Mouse (Mus musculus): ENCODE measurements around the gene Zbtb8b. TPM values are rescaled to one million over a fixed set of nuclear protein-coding genes. Genes with fewer than 3 reads are reported as not detected.

Gene Zbtb8b
- total and polyA plus RNA-seq, 3 experiments, result 0.08 to 0.29 TPM; not detected in 1

DNA sequence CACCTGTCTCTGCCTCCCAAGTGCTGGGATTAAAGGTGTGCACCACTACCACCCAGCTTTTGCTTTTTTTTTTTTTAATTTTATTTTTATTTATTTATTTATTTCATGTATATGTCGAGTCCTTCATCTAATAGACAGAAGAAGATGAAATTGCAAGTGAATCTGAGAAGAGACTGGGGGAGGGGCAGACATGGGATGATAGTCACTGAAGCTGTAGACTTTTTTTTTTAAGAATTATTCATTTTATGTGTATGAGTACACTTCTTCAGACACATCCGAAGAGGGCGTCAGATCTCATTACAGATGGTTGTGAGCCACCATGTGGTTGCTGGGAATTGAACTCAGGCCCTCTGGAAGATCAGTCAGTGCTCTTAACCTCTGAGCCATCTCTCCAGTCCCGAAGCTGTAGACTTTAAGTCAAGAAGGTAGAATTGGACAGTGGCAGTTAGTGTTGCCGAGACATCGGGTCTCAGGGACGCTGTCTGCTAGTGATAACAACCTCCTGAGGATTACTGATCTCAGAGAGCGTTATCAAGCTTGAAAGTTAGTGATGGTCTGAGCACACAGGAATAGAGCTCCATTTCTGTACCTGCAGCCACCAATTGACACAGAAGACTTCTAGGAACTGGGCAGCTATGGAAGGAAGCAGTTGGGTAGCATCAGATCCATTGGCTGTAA, 54.2 kb downstream of the Zbtb8b start (continued):
- TF ChIP-seq NRF1 (IDR thresholded peaks at IDR 0.05; ENCODE audit: insufficient read depth, low read depth, low read length, poor library complexity, severe bottlenecking), result no peak
- TF ChIP-seq NELFE (IDR thresholded peaks at IDR 0.05; ENCODE audit: low read depth, low read length), result no peak
- peak; percentile 89 for TF ChIP-seq TCF12 (IDR thresholded peaks at IDR 0.05; ENCODE audit: low read depth, low read length)
- TF ChIP-seq CHD2 (IDR thresholded peaks at IDR 0.05; ENCODE audit: low read length), result no peak
- TF ChIP-seq POLR2A (IDR thresholded peaks at IDR 0.05; ENCODE audit: control insufficient read depth in 1 of 2, insufficient read depth in 1 of 2, low read depth in 1 of 2, low read length in 2 of 2, poor library complexity in 1 of 2), result no peak
- TF ChIP-seq CTCF (IDR thresholded peaks at IDR 0.05 in 2 of 3, conservative IDR thresholded peaks at IDR 0.05 in 1 of 3; ENCODE audit: control insufficient read depth in 1 of 3, insufficient read depth in 1 of 3, low read depth in 2 of 3, low read length in 3 of 3, poor library complexity in 1 of 3, severe bottlenecking in 1 of 3), result no peak; a peak in 1 of 6 replicates
- TF ChIP-seq MYC (IDR thresholded peaks at IDR 0.05; ENCODE audit: low read depth, low read length), result no peak
- peak; percentile 41 for TF ChIP-seq RCOR1 (IDR thresholded peaks at IDR 0.05; ENCODE audit: low read depth, low read length)
- peak; percentile 36; the same call in 1 of the 2 replicates for TF ChIP-seq MYB (IDR thresholded peaks at IDR 0.05; ENCODE audit: low read depth, low read length)
- no peak for TF ChIP-seq HCFC1 (IDR thresholded peaks at IDR 0.05; ENCODE audit: low read depth, low read length)
- 0 out of 2 replicates have a peak, but pooled peaks have one; percentile 23 for TF ChIP-seq MAX (IDR thresholded peaks at IDR 0.05; ENCODE audit: low read length)
- TF ChIP-seq ZNF384 (IDR thresholded peaks at IDR 0.05; ENCODE audit: low read depth, low read length), result peak; percentile 78

DNA sequence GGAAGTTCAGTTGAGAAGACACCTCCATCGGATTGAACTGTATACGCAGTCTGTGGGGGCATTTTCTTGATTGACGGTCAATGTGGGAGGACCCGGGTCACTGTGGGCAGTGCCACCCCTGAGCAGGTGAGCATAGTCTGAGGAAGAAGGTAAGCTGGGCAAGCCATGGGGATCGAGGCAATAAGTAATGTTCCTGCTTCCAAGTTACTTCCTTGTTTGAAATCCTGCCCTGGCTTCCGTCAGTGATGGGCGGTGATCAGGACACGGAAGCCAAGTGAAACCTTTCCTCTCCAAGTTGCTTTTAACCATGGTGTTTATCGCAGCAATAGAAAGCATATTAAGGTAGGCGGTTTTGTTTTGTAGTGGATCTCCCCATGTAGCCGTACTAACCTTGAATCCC, 55.0 kb downstream of the Zbtb8b start:
- Histone ChIP-seq H3K36me3 (ENCODE audit: control insufficient read depth in 1 of 2, insufficient read depth in 2 of 2, low read length in 2 of 2) (peaks cover 0 to 7% of the 10 kb centered on the region in 2 experiments; a peak in 2 of 4 replicates), H3K4me1 (ENCODE audit: control insufficient read depth in 1 of 2, insufficient read depth in 2 of 2, low read length in 2 of 2) (peaks cover 0 to 17% of the 10 kb centered on the region in 2 experiments; a peak in 3 of 4 replicates), H3K4me3 (ENCODE audit: control insufficient read depth in 1 of 2, insufficient read depth in 1 of 2, low read depth in 2 of 2, low read length in 2 of 2) (peak overlapping the region; percentile 56 to 64), H3K27me3 (ENCODE audit: control insufficient read depth in 1 of 2, insufficient read depth in 2 of 2, low read length in 2 of 2) (no peaks in the 10 kb centered on the region), H3K9me3 (replicated peaks; ENCODE audit: insufficient read depth, low read length) (no peaks in the 10 kb centered on the region), H3K9ac (ENCODE audit: control insufficient read depth, low read depth, low read length, poor library complexity, severe bottlenecking) (peak overlapping the region; percentile 40), H3K27ac (ENCODE audit: control insufficient read depth, low read depth, low read length) (peak overlapping the region; percentile 39), H3K79me2 (ENCODE audit: control insufficient read depth, insufficient read depth, low read length, poor library complexity) (no peaks in the 10 kb centered on the region)
- TF ChIP-seq ZC3H11A (IDR thresholded peaks at IDR 0.05; ENCODE audit: low read depth, low read length) (no peak), SIN3A (IDR thresholded peaks at IDR 0.05; ENCODE audit: low read length) (peak; percentile 17), ELF1 (IDR thresholded peaks at IDR 0.05; ENCODE audit: low read depth, low read length) (peak; percentile 69; the same call in 1 of the 2 replicates), POLR2A (IDR thresholded peaks at IDR 0.05; ENCODE audit: control insufficient read depth in 1 of 2, insufficient read depth in 1 of 2, low read depth in 1 of 2, low read length in 2 of 2, poor library complexity in 1 of 2) (peak in 1 of 2 experiments; percentile 36; a peak in 2 of 4 replicates), TBP (IDR thresholded peaks at IDR 0.05; ENCODE audit: low read depth, low read length) (0 out of 2 replicates have a peak, but pooled peaks have one; percentile 21), USF1 (IDR thresholded peaks at IDR 0.05; ENCODE audit: low read depth, low read length) (peak; percentile 14; the same call in 1 of the 2 replicates)
- DNase-seq (ENCODE audit: low read depth, low spot score), result peak; percentile 75

DNA sequence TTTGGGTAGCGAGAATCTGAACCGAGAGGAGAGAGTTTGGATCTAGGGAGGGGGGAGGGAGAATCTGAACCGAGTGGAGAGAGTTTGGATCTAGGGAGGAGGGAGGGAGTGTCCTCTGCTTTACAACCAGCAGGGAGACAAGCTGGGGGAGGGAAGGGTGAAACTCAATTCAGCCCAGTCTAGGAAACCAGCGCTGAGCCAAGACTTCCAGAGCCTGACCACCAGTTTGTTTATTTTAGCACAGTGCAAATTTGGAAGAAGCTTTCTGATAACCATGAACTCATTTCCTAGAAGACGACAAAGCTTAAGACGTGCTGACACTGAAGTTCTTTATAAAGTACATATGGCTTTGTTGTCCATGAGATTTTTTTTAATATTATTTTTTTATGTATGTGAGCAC, 56.2 kb downstream of the Zbtb8b start:
- Histone ChIP-seq H3K9me3 (replicated peaks; ENCODE audit: insufficient read depth, low read length) (no peaks in the 10 kb centered on the region), H3K27ac (ENCODE audit: control insufficient read depth, low read depth, low read length) (no peak overlapping the region), H3K36me3 (ENCODE audit: control insufficient read depth in 1 of 2, insufficient read depth in 2 of 2, low read length in 2 of 2) (peaks cover 0 to 10% of the 10 kb centered on the region in 2 experiments; a peak in 2 of 4 replicates), H3K9ac (ENCODE audit: control insufficient read depth, low read depth, low read length, poor library complexity, severe bottlenecking) (no peak overlapping the region), H3K4me1 (ENCODE audit: control insufficient read depth in 1 of 2, insufficient read depth in 2 of 2, low read length in 2 of 2) (peaks cover 2 to 24% of the 10 kb centered on the region in 2 experiments; a peak in 3 of 4 replicates), H3K79me2 (ENCODE audit: control insufficient read depth, insufficient read depth, low read length, poor library complexity) (no peaks in the 10 kb centered on the region), H3K27me3 (ENCODE audit: control insufficient read depth in 1 of 2, insufficient read depth in 2 of 2, low read length in 2 of 2) (no peaks in the 10 kb centered on the region), H3K4me3 (ENCODE audit: control insufficient read depth in 1 of 2, insufficient read depth in 1 of 2, low read depth in 2 of 2, low read length in 2 of 2) (no peak overlapping the region)
- DNase-seq (ENCODE audit: low read depth, low spot score), result no peak
- TF ChIP-seq MXI1 (IDR thresholded peaks at IDR 0.05; ENCODE audit: low read depth, low read length) (no peak), GATA1 (IDR thresholded peaks at IDR 0.05; ENCODE audit: low read depth, low read length) (no peak), TBP (IDR thresholded peaks at IDR 0.05; ENCODE audit: low read depth, low read length) (no peak), ETS1 (IDR thresholded peaks at IDR 0.05; ENCODE audit: low read depth, low read length) (no peak), MYC (IDR thresholded peaks at IDR 0.05; ENCODE audit: low read depth, low read length) (no peak), CHD2 (IDR thresholded peaks at IDR 0.05; ENCODE audit: low read length) (no peak), CTCF (IDR thresholded peaks at IDR 0.05 in 2 of 3, conservative IDR thresholded peaks at IDR 0.05 in 1 of 3; ENCODE audit: control insufficient read depth in 1 of 3, insufficient read depth in 1 of 3, low read depth in 2 of 3, low read length in 3 of 3, poor library complexity in 1 of 3, severe bottlenecking in 1 of 3) (no peak), HCFC1 (IDR thresholded peaks at IDR 0.05; ENCODE audit: low read depth, low read length) (no peak), JUND (IDR thresholded peaks at IDR 0.05; ENCODE audit: low read depth, low read length) (no peak)

Data from MEL (cell line).